Mouse (Mus musculus) R1 (cell line): ENCODE data around the gene Wipi1.
A peak's percentile ranks its signal among the peaks of the same experiment; 100 is the strongest.

Experiments used
- DNase-seq: peaks from one replicate; pipeline ENCODE4 v3.0.0-alpha.2; 2018; ENCODE audit warnings: low read depth, low spot score

Wipi1 gene

DNA sequence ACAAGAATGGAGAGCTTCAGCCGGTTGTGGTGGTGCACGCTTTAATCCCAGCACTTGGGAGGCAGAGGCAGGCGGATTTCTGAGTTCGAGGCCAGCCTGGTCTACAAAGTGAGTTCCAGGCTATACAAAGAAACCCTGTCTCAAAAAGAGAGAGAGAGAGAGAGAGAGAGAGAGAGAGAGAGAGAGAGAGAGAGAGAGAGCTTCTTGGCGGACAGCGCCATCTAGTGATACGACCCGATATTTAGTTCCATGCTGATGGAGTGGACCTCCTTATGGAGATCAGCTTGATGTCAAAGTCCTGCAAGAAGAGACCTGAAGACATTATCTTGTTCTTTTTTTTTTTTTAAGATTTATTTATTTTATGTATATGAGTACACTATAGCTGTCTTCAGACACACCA lies 7.3 kb upstream of the Wipi1 start:
- DNase-seq, result peak; percentile 51

DNA sequence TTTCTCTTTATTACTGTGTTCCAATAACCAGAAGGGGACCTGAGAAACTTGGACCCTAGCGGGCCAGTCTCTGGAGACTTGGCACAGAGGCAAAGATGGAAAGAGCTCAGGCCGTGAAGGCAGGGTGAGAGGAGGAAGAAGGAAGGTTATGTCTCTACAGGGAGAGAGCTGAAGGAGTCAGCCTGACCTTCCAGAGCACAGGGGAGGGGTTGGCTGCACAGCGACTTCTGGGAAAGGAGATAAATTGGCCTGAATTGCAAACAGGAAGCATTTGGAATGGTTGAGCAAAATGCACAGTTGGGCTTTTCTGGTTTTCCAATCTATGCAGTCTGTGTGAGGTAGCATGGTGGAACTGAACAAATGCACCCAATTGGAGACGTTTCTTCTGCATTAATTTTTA lies 5.0 kb upstream of the Wipi1 start:
- DNase-seq, result no peak

DNA sequence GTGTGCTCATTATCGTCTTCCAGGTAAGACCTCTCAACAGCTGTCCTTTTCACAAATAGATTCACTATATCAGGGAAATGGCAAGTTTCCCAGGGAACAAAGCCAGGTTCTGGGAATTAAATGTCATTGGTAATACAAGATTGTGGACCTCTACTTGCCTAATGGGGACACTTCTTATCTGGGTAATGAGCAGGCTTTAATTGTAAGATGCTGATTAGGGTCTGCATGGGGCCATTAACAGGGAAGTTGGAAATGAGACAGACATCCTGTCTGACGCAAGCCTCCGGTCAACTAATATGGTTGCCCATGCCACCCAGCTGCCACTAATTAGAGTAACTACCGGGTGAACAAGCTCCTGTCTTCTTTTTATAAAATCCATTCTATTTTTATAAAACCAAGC lies 4.6 kb upstream of the Wipi1 start:
- no peak for DNase-seq

- DNase-seq, result no peak
Observed at GRCm38 (mm10) chr11:109615286-109615685, 3.5 kb upstream of the Wipi1 start.

- no peak for DNase-seq
Observed at GRCm38 (mm10) chr11:109612871-109613529, 1.2 kb upstream of the Wipi1 start.

DNA sequence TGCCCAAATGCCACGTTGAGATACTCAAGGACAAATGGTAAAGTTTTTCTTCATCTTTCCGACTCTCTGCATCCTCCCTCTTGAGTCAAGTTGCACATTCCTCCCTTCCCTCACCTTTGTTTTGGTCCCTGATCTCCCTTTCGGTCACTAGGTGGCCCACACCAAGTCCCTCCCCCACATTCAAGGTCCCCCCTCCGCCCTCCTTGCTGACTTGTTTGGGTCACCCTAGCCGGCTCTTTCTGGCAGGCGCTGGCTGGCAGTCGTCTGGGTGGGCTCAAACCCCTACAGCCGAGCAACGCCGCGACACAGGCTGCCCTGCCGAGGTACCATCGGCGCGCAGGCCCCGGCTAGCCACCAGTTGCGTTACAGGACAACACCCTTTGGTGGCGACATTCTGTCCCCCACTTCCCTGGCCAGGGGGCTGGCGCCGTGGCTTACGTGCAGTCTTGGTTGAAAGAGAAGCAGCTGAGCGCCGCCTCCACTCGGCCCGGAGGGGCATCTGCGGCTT lies 918 bp downstream of the Wipi1 start:
- no peak for DNase-seq

- DNase-seq, result no peak
Observed at GRCm38 (mm10) chr11:109610046-109610794, 1.5 kb downstream of the Wipi1 start.

GRCm38 (mm10) chr11:109608976-109609625 lies 2.7 kb downstream of the Wipi1 start:
- DNase-seq, result no peak

DNA sequence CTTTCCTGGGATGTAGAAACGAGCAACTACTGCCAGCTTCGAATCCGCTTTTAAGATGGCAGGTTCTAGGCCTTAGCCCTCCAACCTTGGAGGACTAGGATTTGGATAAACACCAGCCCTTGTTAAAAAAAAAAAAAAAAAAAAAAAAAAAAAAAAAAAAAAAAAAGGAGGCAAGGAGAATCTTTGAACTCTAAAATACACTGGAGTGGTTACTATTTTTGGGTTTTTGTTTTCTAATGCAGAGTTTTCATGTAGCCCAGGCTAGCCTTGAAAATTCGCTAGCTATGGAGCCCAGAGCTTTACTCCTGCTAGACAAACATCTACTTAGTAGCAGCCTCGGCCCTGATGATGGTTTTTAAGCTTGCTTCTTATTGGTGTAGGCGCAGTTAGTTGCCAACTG lies 4.2 kb downstream of the Wipi1 start:
- DNase-seq, result no peak

GRCm38 (mm10) chr11:109598778-109599570 lies 12.8 kb downstream of the Wipi1 start:
- peak; percentile 32 for DNase-seq

GRCm38 (mm10) chr11:109594761-109595160 lies 17.0 kb downstream of the Wipi1 start:
- DNase-seq, result no peak

GRCm38 (mm10) chr11:109593200-109593981 lies 18.4 kb downstream of the Wipi1 start:
- no peak for DNase-seq

GRCm38 (mm10) chr11:109591511-109591910 lies 20.3 kb downstream of the Wipi1 start:
- no peak for DNase-seq

DNA sequence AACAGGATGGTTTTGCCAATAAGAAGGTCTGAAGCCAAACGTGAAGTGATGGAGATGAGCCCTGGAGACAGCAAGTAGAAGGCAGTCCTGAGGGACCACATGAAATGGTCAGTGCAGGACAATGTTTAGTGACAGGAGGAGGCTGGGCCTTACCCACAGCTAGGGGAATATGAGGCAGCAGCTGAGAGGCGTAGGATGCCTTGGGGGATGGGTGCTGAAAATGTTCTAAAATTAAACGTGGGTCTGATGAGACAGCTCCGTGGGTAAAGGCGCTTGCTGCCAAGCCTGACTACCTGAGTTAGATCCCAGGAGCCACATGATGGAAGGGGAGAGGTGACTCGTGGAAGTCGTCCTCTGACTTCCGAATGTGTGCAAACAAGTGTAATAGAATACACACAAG lies 21.8 kb downstream of the Wipi1 start:
- DNase-seq, result no peak

- DNase-seq, result no peak
Observed at GRCm38 (mm10) chr11:109587638-109588374, 24.0 kb downstream of the Wipi1 start.

- no peak for DNase-seq
Observed at GRCm38 (mm10) chr11:109587019-109587418, 24.7 kb downstream of the Wipi1 start.

GRCm38 (mm10) chr11:109586424-109586823 lies 25.3 kb downstream of the Wipi1 start:
- no peak for DNase-seq

- DNase-seq, result peak; percentile 72
Observed at GRCm38 (mm10) chr11:109584843-109585713, 26.7 kb downstream of the Wipi1 start.

GRCm38 (mm10) chr11:109583986-109584385 lies 27.8 kb downstream of the Wipi1 start:
- no peak for DNase-seq
